ENCODE assay signal across 8 mouse cellular contexts in the genomic region with DNA sequence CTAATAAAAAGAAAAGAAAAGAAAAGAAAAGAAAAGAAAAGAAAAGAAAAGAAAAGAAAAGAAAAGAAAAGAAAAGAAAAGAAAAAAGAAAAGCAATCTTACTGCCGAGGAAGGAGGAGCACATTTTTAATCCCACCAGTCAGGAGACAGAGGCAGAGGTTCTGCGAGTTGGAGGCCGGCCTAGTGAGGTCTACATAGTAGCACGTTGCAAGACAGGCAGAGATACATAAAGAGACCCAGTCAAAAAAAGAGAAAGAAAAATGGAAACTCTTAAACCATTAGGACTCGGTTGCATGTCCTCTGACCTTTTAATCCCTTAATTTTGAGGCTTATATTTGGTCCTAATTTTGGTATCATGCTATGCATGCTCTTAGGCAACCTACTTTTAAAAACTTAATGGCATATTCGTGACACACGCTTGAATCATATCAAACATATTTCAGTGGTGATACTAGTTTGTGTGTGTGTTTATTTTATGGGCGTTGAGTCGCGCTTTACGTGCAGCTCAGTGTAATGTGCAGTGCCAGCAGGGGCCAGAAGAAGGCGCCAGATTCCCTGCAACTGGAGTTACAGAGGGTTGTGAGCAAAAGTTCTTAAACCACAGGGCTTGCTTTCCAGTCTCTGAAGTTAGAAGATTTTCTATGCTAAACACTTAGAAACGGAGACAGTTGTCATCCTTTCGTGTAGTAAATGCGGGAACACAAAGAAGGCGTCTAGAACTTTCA. TPM values are rescaled to one million over a fixed set of nuclear protein-coding genes. Genes with fewer than 3 reads are reported as not detected.
A peak's percentile ranks its signal among the peaks of the same experiment; 100 is the strongest.
DNase-seq lines count a peak whose midpoint lies in the region; ATAC-seq and TF ChIP-seq lines count a peak whose summit lies in the region.

No protein-coding gene starts in this region.

- peaks cover 51% of the 10 kb centered on the region for H3K36me3 ChIP-seq in G1E (replicated peaks)
- peaks cover 2% of the 10 kb centered on the region; the same call in 1 of the 2 replicates for H3K36me3 ChIP-seq in forebrain, embryonic 16.5 days (ENCODE audit: control insufficient read depth, insufficient read depth)
- peaks cover 9% of the 10 kb centered on the region; the same call in 1 of the 2 replicates for H3K36me3 ChIP-seq in lung, embryonic 15.5 days

- H3K4me1 ChIP-seq in G1E (ENCODE audit: insufficient read depth, low read depth, low read length), result peaks cover 58% of the 10 kb centered on the region
- peaks cover 4% of the 10 kb centered on the region; the same call in 1 of the 2 replicates for H3K4me1 ChIP-seq in cerebellum, adult 2 months (ENCODE audit: control insufficient read depth, insufficient read depth, low read length)
- peaks cover 12% of the 10 kb centered on the region for H3K4me1 ChIP-seq in forebrain, embryonic 16.5 days (replicated peaks; ENCODE audit: control insufficient read depth, insufficient read depth, low read length)
- peaks cover 6% of the 10 kb centered on the region for H3K4me1 ChIP-seq in lung, embryonic 15.5 days
- peaks cover 8% of the 10 kb centered on the region for H3K4me1 ChIP-seq in olfactory bulb, adult 2 months (ENCODE audit: control insufficient read depth, insufficient read depth, low read length)

- intact Hi-C loops in heart, postnatal 36 days (cut with DNase I), result loop anchor here (2.0 to 5.0 kb wide), 2 partner anchors 15 to 116 kb away; no protein-coding TSS in a partner anchor

- H3K9me3 ChIP-seq in G1E (replicated peaks), result no peaks in the 10 kb centered on the region
- H3K9me3 ChIP-seq in forebrain, embryonic 16.5 days (ENCODE audit: control insufficient read depth, low read length), result no peaks in the 10 kb centered on the region
- no peaks in the 10 kb centered on the region for H3K9me3 ChIP-seq in lung, embryonic 15.5 days

- TF ChIP-seq POLR2A in cerebellum, adult 2 months (IDR thresholded peaks at IDR 0.05; ENCODE audit: borderline replicate concordance, insufficient read depth, low read length), result no peak
- TF ChIP-seq POLR2A in olfactory bulb, adult 2 months (IDR thresholded peaks at IDR 0.05; ENCODE audit: insufficient read depth, low read depth, low read length), result no peak

- H3K9ac ChIP-seq in forebrain, embryonic 16.5 days (replicated peaks; ENCODE audit: low read depth, low read length), result no peak overlapping the region
- H3K9ac ChIP-seq in lung, embryonic 15.5 days, result no peak overlapping the region

- 12% methylated on average over 16 of the region's 16 CpGs for WGBS in cerebellum, adult 2 months
- 9% methylated on average over 16 of the region's 16 CpGs for WGBS in forebrain, embryonic 16.5 days
- WGBS in lung, embryonic 15.5 days, result 7% methylated on average over 16 of the region's 16 CpGs
- WGBS in olfactory bulb, adult 2 months, result 9% methylated on average over 16 of the region's 16 CpGs

- H3K27ac ChIP-seq in cerebellum, adult 2 months (ENCODE audit: insufficient read depth, low read length), result no peak overlapping the region
- H3K27ac ChIP-seq in forebrain, embryonic 16.5 days (ENCODE audit: low read length), result no peak overlapping the region
- H3K27ac ChIP-seq in layer of hippocampus, adult 2 months, result no peak overlapping the region; the same call in 1 of the 2 replicates
- peak overlapping the region; percentile 58; the same call in 1 of the 2 replicates for H3K27ac ChIP-seq in lung, embryonic 15.5 days
- no peak overlapping the region for H3K27ac ChIP-seq in olfactory bulb, adult 2 months (ENCODE audit: insufficient read depth, low read depth, low read length)

- peak overlapping the region; percentile 83 for H3K4me2 ChIP-seq in forebrain, embryonic 16.5 days (ENCODE audit: low read length)
- peak overlapping the region; percentile 95 for H3K4me2 ChIP-seq in lung, embryonic 15.5 days

- H3K4me3 ChIP-seq in G1E (ENCODE audit: low read depth, low read length), result peak overlapping the region; percentile 46; the same call in 1 of the 2 replicates
- H3K4me3 ChIP-seq in cerebellum, adult 2 months (replicated peaks; ENCODE audit: insufficient read depth, low read depth, low read length), result no peak overlapping the region
- peak overlapping the region; percentile 65 for H3K4me3 ChIP-seq in forebrain, embryonic 16.5 days (replicated peaks; ENCODE audit: low read length)
- peak overlapping the region; percentile 43 for H3K4me3 ChIP-seq in layer of hippocampus, adult 2 months
- H3K4me3 ChIP-seq in lung, embryonic 15.5 days, result peak overlapping the region; percentile 57
- H3K4me3 ChIP-seq in olfactory bulb, adult 2 months (ENCODE audit: insufficient read depth, low read depth, low read length), result no peak overlapping the region

- no peaks in the 10 kb centered on the region for H3K27me3 ChIP-seq in G1E (ENCODE audit: insufficient read depth, low read length)
- no peaks in the 10 kb centered on the region for H3K27me3 ChIP-seq in cerebellum, adult 2 months (ENCODE audit: control insufficient read depth, insufficient read depth, low read length)
- no peaks in the 10 kb centered on the region for H3K27me3 ChIP-seq in forebrain, embryonic 16.5 days (replicated peaks; ENCODE audit: control insufficient read depth, insufficient read depth, low read length)
- H3K27me3 ChIP-seq in lung, embryonic 15.5 days, result peaks cover 13% of the 10 kb centered on the region

- TF ChIP-seq CTCF in G1E (IDR thresholded peaks at IDR 0.05; ENCODE audit: low read depth, low read length), result peak; percentile 92
- TF ChIP-seq CTCF in cerebellum, adult 2 months (IDR thresholded peaks at IDR 0.05; ENCODE audit: borderline replicate concordance, insufficient read depth, low read depth, low read length), result peak; percentile 73
- peak; percentile 93 for TF ChIP-seq CTCF in layer of hippocampus, adult 2 months (conservative IDR thresholded peaks at IDR 0.05)
- peak; percentile 47 for TF ChIP-seq CTCF in olfactory bulb, adult 2 months (IDR thresholded peaks at IDR 0.05; ENCODE audit: insufficient read depth, low read depth, low read length)

- no peak for DNase-seq in G1E (ENCODE audit: low spot score)
- peak; percentile 67 to 76 for DNase-seq in cerebellum, adult 2 months
- DNase-seq in heart, postnatal 36 days, result peak; percentile 73 to 85
- peak; percentile 58 to 70 for DNase-seq in layer of hippocampus, adult 2 months (ENCODE audit: low spot score in 2 of 2)
- peak; percentile 92 for DNase-seq in thymus, postnatal 14 days

- peak; percentile 24; the same call in 1 of the 2 replicates for ATAC-seq in G1E (ENCODE audit: extremely low read depth, insufficient number of reproducible peaks, low FRiP score, poor library complexity, severe bottlenecking)
- ATAC-seq in forebrain, embryonic 16.5 days, result peak; percentile 31; the same call in 1 of the 2 replicates
- peak; percentile 48; the same call in 1 of the 2 replicates for ATAC-seq in lung, embryonic 15.5 days (ENCODE audit: borderline replicate concordance, extremely low read depth, low FRiP score, low TSS enrichment)

RNA-seq across cellular contexts. Expression of a gene that starts 18.9 kb away (rescaled TPM):
- total RNA-seq in G1E (2014; fragmentation: Nextera tagmentation) (63.1 and 64.9 TPM in 2 replicates), G1E (2017) (79.3 and 82.6 TPM in 2 replicates)
- polyA plus RNA-seq in G1E (2012), result 55.0 and 57.1 TPM in 2 replicates
- polyA plus RNA-seq in cerebellum, adult 2 months (2012; rRNA removed), result 29.0 and 30.3 TPM in 2 replicates
- 81.1 and 85.5 TPM in 2 replicates for polyA plus RNA-seq in forebrain, embryonic 16.5 days (2015; fragmentation: Nextera tagmentation; extraction: Ambion mirVana)
- total RNA-seq in heart, postnatal 36 days (2021), result 10 to 100 TPM; 15.4 to 17.0 TPM
- total RNA-seq in layer of hippocampus, adult 2 months (2021), result 10 to 100 TPM; 17.5 to 20.1 TPM
- 84.7 and 90.6 TPM in 2 replicates for polyA plus RNA-seq in lung, embryonic 15.5 days (2015; fragmentation: Nextera tagmentation; extraction: Ambion mirVana)
- not detected in 2 replicates for polyA plus RNA-seq in olfactory bulb, adult 2 months (2012; ENCODE audit: insufficient read depth, insufficient read length, low replicate concordance, missing spikeins)

RNA-seq across cellular contexts. Expression of a gene that starts 28.0 kb away (rescaled TPM):
- total RNA-seq in G1E (2014; fragmentation: Nextera tagmentation), result 13.0 and 18.7 TPM in 2 replicates
- 18.2 and 19.5 TPM in 2 replicates for total RNA-seq in G1E (2017)
- polyA plus RNA-seq in G1E (2012), result 25.9 and 27.2 TPM in 2 replicates
- polyA plus RNA-seq in cerebellum, adult 2 months (2012; rRNA removed), result 0.69 and 1.1 TPM in 2 replicates
- polyA plus RNA-seq in forebrain, embryonic 16.5 days (2015; fragmentation: Nextera tagmentation; extraction: Ambion mirVana), result 0.85 and 1.4 TPM in 2 replicates
- 1 to 10 TPM; 3.1 to 4.1 TPM for total RNA-seq in heart, postnatal 36 days (2021)
- 1 to 10 TPM in 1 of 2 experiments, under 1 TPM in 1; 0.93 to 1.2 TPM for total RNA-seq in layer of hippocampus, adult 2 months (2021)
- polyA plus RNA-seq in lung, embryonic 15.5 days (2015; fragmentation: Nextera tagmentation; extraction: Ambion mirVana), result 2.2 and 2.7 TPM in 2 replicates
- not detected in 2 replicates for polyA plus RNA-seq in olfactory bulb, adult 2 months (2012; ENCODE audit: insufficient read depth, insufficient read length, low replicate concordance, missing spikeins)

RNA-seq across cellular contexts. Expression of a gene that starts 57.2 kb away (rescaled TPM):
- total RNA-seq in G1E (2014; fragmentation: Nextera tagmentation), result 667 and 728 TPM in 2 replicates
- 28.6 and 40.8 TPM in 2 replicates for total RNA-seq in G1E (2017)
- 900 and 1,076 TPM in 2 replicates for polyA plus RNA-seq in G1E (2012)
- 44.9 and 51.8 TPM in 2 replicates for polyA plus RNA-seq in cerebellum, adult 2 months (2012; rRNA removed)
- polyA plus RNA-seq in forebrain, embryonic 16.5 days (2015; fragmentation: Nextera tagmentation; extraction: Ambion mirVana), result 105 and 114 TPM in 2 replicates
- 10 to 100 TPM; 56.6 to 60.9 TPM for total RNA-seq in heart, postnatal 36 days (2021)
- 10 to 100 TPM; 54.4 to 56.5 TPM for total RNA-seq in layer of hippocampus, adult 2 months (2021)
- 290 and 292 TPM in 2 replicates for polyA plus RNA-seq in lung, embryonic 15.5 days (2015; fragmentation: Nextera tagmentation; extraction: Ambion mirVana)
- not detected in 2 replicates for polyA plus RNA-seq in olfactory bulb, adult 2 months (2012; ENCODE audit: insufficient read depth, insufficient read length, low replicate concordance, missing spikeins)

Comparison
In these comparisons a context has a peak if more than half of its experiments do, and no peak if none do; other contexts are left out.
1. H3K4me3 ChIP-seq: peak in G1E (single experiment), forebrain, embryonic 16.5 days (single experiment), layer of hippocampus, adult 2 months (single experiment) and lung, embryonic 15.5 days (single experiment); none in cerebellum, adult 2 months (single experiment) and olfactory bulb, adult 2 months (single experiment).
2. RNA of a gene that starts 57.2 kb away (polyA plus RNA-seq): 900 to 1,076 TPM in G1E, 290 to 292 TPM in lung, embryonic 15.5 days, 105 to 114 TPM in forebrain, embryonic 16.5 days and 44.9 to 51.8 TPM in cerebellum, adult 2 months; not detected in olfactory bulb, adult 2 months; every median in the first group is over 10 times any median in the second.
3. Peak in every context shown above with its lines, with median percentiles within 50 percentile points of each other: ATAC-seq and CTCF ChIP-seq.